Mouse (Mus musculus) limb, embryonic 11.5 days (tissue): ENCODE measurements around the gene Usp33. TPM values are rescaled to one million over a fixed set of nuclear protein-coding genes. Genes with fewer than 3 reads are reported as not detected.

Experiments used
- ATAC-seq: fragments of 200-750 bp; cut with Nextera tagmentation; 2 replicates; pipeline ENCODE4 v1.8.0; 2017; ENCODE audit warnings: low read depth; ENCODE audit not compliant: insufficient number of reproducible peaks, low FRiP score, low TSS enrichment
- DNase-seq: peaks from one replicate; pipeline ENCODE4 v3.0.0-alpha.2; 2015; ENCODE audit warnings: low spot score
- H3K27ac ChIP-seq: fragments of 300-500 bp; sonication (generic); replicated peaks from 2 replicates; pipeline ENCODE4 v1.5.1; 2014; ENCODE audit warnings: low read depth, mild to moderate bottlenecking, low read length
- H3K27me3 ChIP-seq: fragments of 300-500 bp; sonication (generic); 2 replicates; pipeline ENCODE4 v1.6.1; 2014; ENCODE audit warnings: mild to moderate bottlenecking, low read length, mixed read lengths; ENCODE audit not compliant: control insufficient read depth, insufficient read depth
- H3K36me3 ChIP-seq: fragments of 300-500 bp; sonication (generic); 2 replicates; pipeline ENCODE4 v1.6.1; 2014; ENCODE audit warnings: mild to moderate bottlenecking, low read length, moderate library complexity, mixed read lengths; ENCODE audit not compliant: control insufficient read depth, insufficient read depth
- H3K4me1 ChIP-seq: fragments of 300-500 bp; sonication (generic); 2 replicates; pipeline ENCODE4 v1.6.1; 2014; ENCODE audit warnings: low read length, mixed read lengths; ENCODE audit not compliant: control insufficient read depth, insufficient read depth
- H3K4me2 ChIP-seq: fragments of 300-500 bp; sonication (generic); 2 replicates; pipeline ENCODE4 v1.6.1; 2014; ENCODE audit warnings: low read depth, mild to moderate bottlenecking, moderate library complexity; ENCODE audit not compliant: severe bottlenecking
- H3K4me3 ChIP-seq: fragments of 300-500 bp; sonication (generic); 2 replicates; pipeline ENCODE4 v1.5.1; 2014; ENCODE audit warnings: low read depth, low read length
- H3K9ac ChIP-seq: fragments of 300-500 bp; sonication (generic); 2 replicates; pipeline ENCODE4 v1.6.1; 2014; ENCODE audit warnings: mild to moderate bottlenecking, low read length
- H3K9me3 ChIP-seq: fragments of 300-500 bp; sonication (generic); 2 replicates; pipeline ENCODE4 v1.6.1; 2016; ENCODE audit warnings: low read length; ENCODE audit not compliant: control insufficient read depth
- WGBS: fragments of 180-500 bp; shearing (Covaris S2); extraction: QIAGEN DNeasy Blood & Tissue Kit; methylation state at CpG from one replicate; pipeline ENCODE4 v1.1.7; 2014; 5-methylcytosine and 5-hydroxymethylcytosine counted together
- polyA plus RNA-seq: library from polyadenylated mRNA; unstranded; fragments of >200 nt; fragmentation: Nextera tagmentation; extraction: Ambion mirVana; gene quantifications from 2 replicates; pipeline ENCODE4 v1.2.1, GENCODE M21; 2014

Gene Usp33
- polyA plus RNA-seq, 1 experiment from 2014 or later = 55.7 TPM

- H3K27me3 ChIP-seq = no peaks in the 10 kb centered on the region
- WGBS = 96% methylated on average over 7 of the region's 7 CpGs
- no peaks in the 10 kb centered on the region for H3K9me3 ChIP-seq
- no peak for DNase-seq
- ATAC-seq = no peak
- no peaks in the 10 kb centered on the region for H3K4me1 ChIP-seq
- H3K27ac ChIP-seq = no peak overlapping the region
- no peak overlapping the region for H3K4me3 ChIP-seq
- H3K9ac ChIP-seq = no peak overlapping the region
- H3K4me2 ChIP-seq = no peak overlapping the region
- peaks cover 9% of the 10 kb centered on the region; the same call in 1 of the 2 replicates for H3K36me3 ChIP-seq
These were observed 86.4 kb downstream of the Usp33 start for GRCm38 (mm10) chr3:152432677-152433076.

- no peak for DNase-seq
- no peaks in the 10 kb centered on the region for H3K36me3 ChIP-seq
- ATAC-seq = no peak
- H3K4me2 ChIP-seq = no peak overlapping the region
- no peak overlapping the region for H3K9ac ChIP-seq
- no peaks in the 10 kb centered on the region for H3K4me1 ChIP-seq
- H3K27me3 ChIP-seq = no peaks in the 10 kb centered on the region
- H3K27ac ChIP-seq = no peak overlapping the region
- no peak overlapping the region for H3K4me3 ChIP-seq
- no peaks in the 10 kb centered on the region for H3K9me3 ChIP-seq
These were observed 89.3 kb downstream of the Usp33 start for GRCm38 (mm10) chr3:152435590-152435989.

- H3K4me1 ChIP-seq = no peaks in the 10 kb centered on the region
- H3K4me3 ChIP-seq = no peak overlapping the region
- 96% methylated on average over 7 of the region's 7 CpGs for WGBS
- ATAC-seq (no peak), DNase-seq (no peak)
- H3K36me3 ChIP-seq = no peaks in the 10 kb centered on the region
- no peak overlapping the region for H3K4me2 ChIP-seq
- no peaks in the 10 kb centered on the region for H3K27me3 ChIP-seq
- H3K9me3 ChIP-seq = no peaks in the 10 kb centered on the region
- H3K9ac ChIP-seq = no peak overlapping the region
- H3K27ac ChIP-seq = no peak overlapping the region
These were observed 91.8 kb downstream of the Usp33 start for GRCm38 (mm10) chr3:152438068-152438467.

GRCm38 (mm10) chr3:152442795-152443194 is 96.5 kb downstream of the Usp33 start:
- DNase-seq = no peak
- 92% methylated on average over 4 of the region's 4 CpGs for whole genome bisulfite sequencing
- H3K4me3 ChIP-seq = no peak overlapping the region
- H3K27ac ChIP-seq = no peak overlapping the region
- H3K4me2 ChIP-seq = no peak overlapping the region
- no peaks in the 10 kb centered on the region for H3K36me3 ChIP-seq
- no peaks in the 10 kb centered on the region for H3K4me1 ChIP-seq
- H3K27me3 ChIP-seq = no peaks in the 10 kb centered on the region
- no peak overlapping the region for H3K9ac ChIP-seq
- no peak for ATAC-seq
- H3K9me3 ChIP-seq = no peaks in the 10 kb centered on the region

Other genes starting within 250 kb of the Usp33 start
- 3.0 and 3.3 TPM in 2 replicates for gene Gipc2, start 180.2 kb upstream of the Usp33 start, polyA plus RNA-seq
- 32.4 and 33.2 TPM in 2 replicates for gene Dnajb4, start 136.2 kb upstream of the Usp33 start, polyA plus RNA-seq
- gene Fubp1, start 136.1 kb upstream of the Usp33 start, polyA plus RNA-seq = 452 and 482 TPM in 2 replicates
- 8.7 and 9.1 TPM in 2 replicates for gene Nexn, start 80.1 kb upstream of the Usp33 start, polyA plus RNA-seq
- 21.4 and 21.8 TPM in 2 replicates for gene Miga1, start 6.1 kb upstream of the Usp33 start, polyA plus RNA-seq
- gene Zzz3, start 49.0 kb downstream of the Usp33 start, polyA plus RNA-seq = 68.2 and 68.7 TPM in 2 replicates